Mouse (Mus musculus) heart, adult 2 months (tissue): ENCODE results near the gene Spock3. TPM values are rescaled to one million over a fixed set of nuclear protein-coding genes. Genes with fewer than 3 reads are reported as not detected.

Source experiments
- DNase-seq, 2 experiments: peaks; one replicate each; pipeline ENCODE4 v3.0.0; 2021
- H3K27ac ChIP-seq: fragments of 200-600 bp; 2 replicates; pipeline ENCODE4 v1.8.1; 2022
- H3K27me3 ChIP-seq: fragments of 200-500 bp; 2 replicates; pipeline ENCODE4 v1.6.1; 2012; ENCODE audit warnings: mild to moderate bottlenecking, low read length, inconsistent platforms, mixed read lengths; ENCODE audit not compliant: control insufficient read depth, insufficient read depth
- H3K36me3 ChIP-seq: fragments of 200-500 bp; 2 replicates; pipeline ENCODE4 v1.6.1; 2012; ENCODE audit warnings: low read length, inconsistent platforms; ENCODE audit not compliant: control insufficient read depth, insufficient read depth
- H3K4me1 ChIP-seq: fragments of 200-500 bp; 2 replicates; pipeline ENCODE4 v1.6.1; 2011; ENCODE audit warnings: low read length; ENCODE audit not compliant: control insufficient read depth, insufficient read depth
- H3K4me3 ChIP-seq: fragments of 200-600 bp; 2 replicates; pipeline ENCODE4 v1.8.1; 2022
- H3K79me2 ChIP-seq: fragments of 200-500 bp; replicated peaks from 2 replicates; pipeline ENCODE4 v1.6.1; 2012; ENCODE audit warnings: mild to moderate bottlenecking, inconsistent platforms, low read length, moderate library complexity, mixed read lengths; ENCODE audit not compliant: control insufficient read depth, insufficient read depth
- H3K9ac ChIP-seq: fragments of 200-500 bp; 2 replicates; pipeline ENCODE4 v1.6.1; 2012; ENCODE audit warnings: low read depth, mild to moderate bottlenecking, control low read depth, inconsistent platforms, low read length, mixed read lengths
- CTCF ChIP-seq: fragments of 200-600 bp; IDR thresholded peaks from 2 replicates; pipeline ENCODE4 v1.8.1; 2022; ENCODE audit warnings: antibody characterized with exemption, mild to moderate bottlenecking, moderate library complexity
- EP300 ChIP-seq: fragments of 200-500 bp; IDR thresholded peaks from 2 replicates; pipeline ENCODE4 v1.6.1; 2011; ENCODE audit warnings: low read depth, low read length, control low read depth; ENCODE audit not compliant: insufficient read depth
- POLR2A ChIP-seq: fragments of 200-500 bp; IDR thresholded peaks from 2 replicates; pipeline ENCODE4 v1.6.1; 2011; ENCODE audit warnings: mild to moderate bottlenecking, low read depth, low read length, control low read depth; ENCODE audit not compliant: insufficient read depth
- WGBS: fragments of 180-500 bp; shearing (Covaris S2); methylation state at CpG from one replicate; pipeline ENCODE4 v1.1.7; 2018; 5-methylcytosine and 5-hydroxymethylcytosine counted together
- intact Hi-C: fragments of 180-260 bp; cut with DNase I; formaldehyde crosslinking; loops from one replicate; pipeline ENCODE4 v1.15.1; 2025
- polyA plus RNA-seq: library from polyadenylated mRNA; depleted of rRNA; stranded (reverse); fragments of >200 nt; gene quantifications from 2 replicates; pipeline ENCODE4 v1.2.3, GENCODE M21; 2012
- total RNA-seq, 2 experiments: library from RNA; stranded (reverse); gene quantifications; 2 replicates each; pipeline ENCODE4 v1.2.3; 2021

Spock3 gene
- total and polyA plus RNA-seq, 3 experiments = 0.08 to 0.14 TPM; not detected in 1

DNA sequence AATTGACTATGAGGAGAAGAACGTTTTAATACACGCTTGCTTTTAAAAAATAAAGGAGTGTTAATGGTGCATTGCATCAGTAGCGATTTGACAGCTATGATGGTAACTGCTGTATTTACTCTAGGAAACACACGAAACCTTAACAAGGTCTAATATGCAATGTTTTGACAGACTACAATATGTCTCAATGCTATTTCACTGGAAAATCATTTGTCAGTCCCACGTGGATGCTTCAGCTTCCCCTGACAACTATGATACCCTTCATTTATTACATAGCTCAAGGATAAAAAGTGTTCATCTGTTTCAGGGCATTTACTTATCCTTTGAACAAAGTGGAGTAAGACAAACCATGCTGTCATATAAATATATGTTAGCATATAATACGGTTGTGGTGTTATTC lies 417.8 kb downstream of the Spock3 start:
- TF ChIP-seq POLR2A (no peak), CTCF (no peak), EP300 (no peak)
- Histone ChIP-seq H3K79me2 (no peaks in the 10 kb centered on the region), H3K27me3 (no peaks in the 10 kb centered on the region), H3K4me1 (no peaks in the 10 kb centered on the region), H3K36me3 (no peaks in the 10 kb centered on the region), H3K27ac (no peak overlapping the region), H3K4me3 (no peak overlapping the region), H3K9ac (no peak overlapping the region)
- WGBS = 71% methylated on average over 6 of the region's 6 CpGs
- DNase-seq = no peak
- intact Hi-C loops = no loop called here

GRCm38 (mm10) chr8:63397659-63398058 lies 446.9 kb downstream of the Spock3 start:
- no peak for TF ChIP-seq POLR2A
- TF ChIP-seq CTCF = no peak
- TF ChIP-seq EP300 = no peak
- no peaks in the 10 kb centered on the region for H3K79me2 ChIP-seq
- DNase-seq = no peak
- no peak overlapping the region for H3K9ac ChIP-seq
- intact Hi-C loops = no loop called here
- H3K4me1 ChIP-seq = no peaks in the 10 kb centered on the region
- H3K36me3 ChIP-seq = no peaks in the 10 kb centered on the region
- no peaks in the 10 kb centered on the region for H3K27me3 ChIP-seq
- no peak overlapping the region for H3K4me3 ChIP-seq
- no peak overlapping the region for H3K27ac ChIP-seq
